Mouse (Mus musculus) liver, embryonic 15.5 days (tissue): ENCODE data around the gene Gm4450. TPM values are rescaled to one million over a fixed set of nuclear protein-coding genes. Genes with fewer than 3 reads are reported as not detected.

Experiments used
- ATAC-seq: fragments of 200-750 bp; cut with Nextera tagmentation; 2 replicates; pipeline ENCODE4 v1.8.0; 2017; ENCODE audit warnings: moderate number of reproducible peaks, mild to moderate bottlenecking, moderate library complexity; ENCODE audit not compliant: insufficient read depth
- H3K27ac ChIP-seq: fragments of 300-500 bp; sonication (generic); replicated peaks from 2 replicates; pipeline ENCODE4 v1.5.1; 2015; ENCODE audit warnings: mild to moderate bottlenecking, inconsistent platforms
- H3K27me3 ChIP-seq: fragments of 300-500 bp; sonication (generic); 2 replicates; pipeline ENCODE4 v1.6.1; 2015; ENCODE audit warnings: mild to moderate bottlenecking, inconsistent platforms
- H3K36me3 ChIP-seq: fragments of 300-500 bp; sonication (generic); replicated peaks from 2 replicates; pipeline ENCODE4 v1.6.1; 2015; ENCODE audit warnings: moderate library complexity, mild to moderate bottlenecking, inconsistent platforms
- H3K4me1 ChIP-seq: fragments of 300-500 bp; sonication (generic); replicated peaks from 2 replicates; pipeline ENCODE4 v1.6.1; 2015; ENCODE audit warnings: inconsistent platforms
- H3K4me2 ChIP-seq: fragments of 300-500 bp; sonication (generic); 2 replicates; pipeline ENCODE4 v1.6.1; 2015; ENCODE audit warnings: moderate library complexity, mild to moderate bottlenecking, inconsistent platforms
- H3K4me3 ChIP-seq: fragments of 300-500 bp; sonication (generic); replicated peaks from 2 replicates; pipeline ENCODE4 v1.5.1; 2015; ENCODE audit warnings: mild to moderate bottlenecking, inconsistent platforms
- H3K9ac ChIP-seq: fragments of 300-500 bp; sonication (generic); 2 replicates; pipeline ENCODE4 v1.6.1; 2015; ENCODE audit warnings: moderate library complexity, mild to moderate bottlenecking, inconsistent platforms
- H3K9me3 ChIP-seq: fragments of 300-500 bp; sonication (generic); replicated peaks from 2 replicates; pipeline ENCODE4 v1.6.1; 2016; ENCODE audit warnings: inconsistent platforms
- WGBS: fragments of 180-500 bp; shearing (Covaris S2); methylation state at CpG from one replicate; pipeline ENCODE4 v1.1.7; 2015; ENCODE audit warnings: mixed read lengths; ENCODE audit not compliant: insufficient replicate concordance; 5-methylcytosine and 5-hydroxymethylcytosine counted together
- polyA plus RNA-seq: library from polyadenylated mRNA; unstranded; fragments of >200 nt; fragmentation: Nextera tagmentation; extraction: Ambion mirVana; gene quantifications from 2 replicates; pipeline ENCODE4 v1.2.1, GENCODE M21; 2015

The Gm4450 gene
- polyA plus RNA-seq, 1 experiment from 2014 or later = not detected

- Histone ChIP-seq H3K27ac (no peak overlapping the region), H3K4me2 (no peak overlapping the region), H3K4me1 (no peaks in the 10 kb centered on the region), H3K4me3 (no peak overlapping the region), H3K9ac (no peak overlapping the region), H3K36me3 (no peaks in the 10 kb centered on the region), H3K9me3 (no peaks in the 10 kb centered on the region), H3K27me3 (peaks cover under 1% of the 10 kb centered on the region; the same call in 1 of the 2 replicates)
- WGBS = 52% methylated on average over 1 of the region's 1 CpGs
- ATAC-seq = no peak
Observed at GRCm38 (mm10) chr3:98435030-98435429, 21.9 kb downstream of the Gm4450 start.

- Histone ChIP-seq H3K4me1 (no peaks in the 10 kb centered on the region), H3K9me3 (no peaks in the 10 kb centered on the region), H3K36me3 (no peaks in the 10 kb centered on the region), H3K4me3 (no peak overlapping the region), H3K4me2 (no peak overlapping the region), H3K9ac (no peak overlapping the region), H3K27ac (no peak overlapping the region), H3K27me3 (peaks cover 8% of the 10 kb centered on the region)
- ATAC-seq = no peak
- 29% methylated on average over 1 of the region's 1 CpGs for WGBS
Observed at GRCm38 (mm10) chr3:98434088-98434816, 22.7 kb downstream of the Gm4450 start.

- H3K27ac ChIP-seq = no peak overlapping the region
- ATAC-seq = no peak
- no peak overlapping the region for H3K9ac ChIP-seq
- 9% methylated on average over 8 of the region's 8 CpGs for WGBS
- H3K36me3 ChIP-seq = no peaks in the 10 kb centered on the region
- peak overlapping the region; percentile 60; the same call in 1 of the 2 replicates for H3K4me3 ChIP-seq
- peak overlapping the region; percentile 78 for H3K4me2 ChIP-seq
- peaks cover 19% of the 10 kb centered on the region for H3K4me1 ChIP-seq
- no peaks in the 10 kb centered on the region for H3K9me3 ChIP-seq
- peaks cover 40% of the 10 kb centered on the region for H3K27me3 ChIP-seq
Observed at GRCm38 (mm10) chr3:98428928-98429525, 27.9 kb downstream of the Gm4450 start.

GRCm38 (mm10) chr3:98428449-98428775 is 28.5 kb downstream of the Gm4450 start:
- H3K9me3 ChIP-seq = no peaks in the 10 kb centered on the region
- ATAC-seq = no peak
- H3K27ac ChIP-seq = no peak overlapping the region
- H3K4me3 ChIP-seq = peak overlapping the region; percentile 60
- under 1% methylated on average over 17 of the region's 17 CpGs for WGBS
- peaks cover 40% of the 10 kb centered on the region for H3K27me3 ChIP-seq
- peaks cover 19% of the 10 kb centered on the region for H3K4me1 ChIP-seq
- no peak overlapping the region for H3K9ac ChIP-seq
- H3K36me3 ChIP-seq = no peaks in the 10 kb centered on the region
- H3K4me2 ChIP-seq = peak overlapping the region; percentile 78

- Histone ChIP-seq H3K27ac (no peak overlapping the region), H3K27me3 (peaks cover 40% of the 10 kb centered on the region), H3K9me3 (no peaks in the 10 kb centered on the region), H3K36me3 (no peaks in the 10 kb centered on the region), H3K9ac (no peak overlapping the region), H3K4me1 (peaks cover 19% of the 10 kb centered on the region), H3K4me2 (peak overlapping the region; percentile 78), H3K4me3 (peak overlapping the region; percentile 60)
- under 1% methylated on average over 107 of the region's 110 CpGs for WGBS
- peak; percentile 84 for ATAC-seq
Observed at GRCm38 (mm10) chr3:98427600-98428448, 29.1 kb downstream of the Gm4450 start.

GRCm38 (mm10) chr3:98427260-98427599 is 29.7 kb downstream of the Gm4450 start:
- 2% methylated on average over 23 of the region's 23 CpGs for WGBS
- Histone ChIP-seq H3K36me3 (no peaks in the 10 kb centered on the region), H3K27me3 (peaks cover 40% of the 10 kb centered on the region), H3K4me2 (peak overlapping the region; percentile 78), H3K4me3 (peak overlapping the region; percentile 60), H3K4me1 (peaks cover 19% of the 10 kb centered on the region), H3K27ac (no peak overlapping the region), H3K9me3 (no peaks in the 10 kb centered on the region), H3K9ac (no peak overlapping the region)
- peak; percentile 52 for ATAC-seq

- Histone ChIP-seq H3K9ac (no peak overlapping the region), H3K4me3 (0 out of 2 replicates have a peak overlapping the region, but pooled peaks have one; percentile 60), H3K4me1 (peaks cover 19% of the 10 kb centered on the region), H3K9me3 (no peaks in the 10 kb centered on the region), H3K27ac (no peak overlapping the region), H3K4me2 (peak overlapping the region; percentile 78), H3K27me3 (peaks cover 40% of the 10 kb centered on the region), H3K36me3 (no peaks in the 10 kb centered on the region)
- 36% methylated on average over 5 of the region's 5 CpGs for WGBS
- ATAC-seq = no peak
Observed at GRCm38 (mm10) chr3:98426749-98427148, 30.2 kb downstream of the Gm4450 start.

GRCm38 (mm10) chr3:98422926-98423325 is 34.0 kb downstream of the Gm4450 start:
- WGBS = 51% methylated on average over 4 of the region's 4 CpGs
- Histone ChIP-seq H3K9ac (no peak overlapping the region), H3K36me3 (no peaks in the 10 kb centered on the region), H3K27ac (no peak overlapping the region), H3K4me2 (no peak overlapping the region), H3K27me3 (peaks cover 19% of the 10 kb centered on the region), H3K9me3 (no peaks in the 10 kb centered on the region), H3K4me1 (peaks cover 12% of the 10 kb centered on the region), H3K4me3 (no peak overlapping the region)
- ATAC-seq = no peak

- H3K27me3 ChIP-seq = no peaks in the 10 kb centered on the region
- no peaks in the 10 kb centered on the region for H3K9me3 ChIP-seq
- 54% methylated on average over 4 of the region's 4 CpGs for WGBS
- no peaks in the 10 kb centered on the region for H3K36me3 ChIP-seq
- H3K9ac ChIP-seq = no peak overlapping the region
- H3K27ac ChIP-seq = no peak overlapping the region
- H3K4me2 ChIP-seq = no peak overlapping the region
- no peak overlapping the region for H3K4me3 ChIP-seq
- peaks cover 19% of the 10 kb centered on the region for H3K4me1 ChIP-seq
- ATAC-seq = no peak
Observed at GRCm38 (mm10) chr3:98419786-98420070, 37.2 kb downstream of the Gm4450 start.

- H3K4me1 ChIP-seq = peaks cover 19% of the 10 kb centered on the region
- H3K4me3 ChIP-seq = no peak overlapping the region
- H3K9ac ChIP-seq = no peak overlapping the region
- H3K36me3 ChIP-seq = no peaks in the 10 kb centered on the region
- ATAC-seq = peak; percentile 47; the same call in 1 of the 2 replicates
- H3K4me2 ChIP-seq = no peak overlapping the region
- 52% methylated on average over 6 of the region's 6 CpGs for WGBS
- H3K27me3 ChIP-seq = no peaks in the 10 kb centered on the region
- no peak overlapping the region for H3K27ac ChIP-seq
- H3K9me3 ChIP-seq = no peaks in the 10 kb centered on the region
Observed at GRCm38 (mm10) chr3:98418991-98419785, 37.7 kb downstream of the Gm4450 start.

- no peaks in the 10 kb centered on the region for H3K9me3 ChIP-seq
- no peaks in the 10 kb centered on the region for H3K36me3 ChIP-seq
- H3K9ac ChIP-seq = no peak overlapping the region
- no peaks in the 10 kb centered on the region for H3K27me3 ChIP-seq
- 9% methylated on average over 4 of the region's 4 CpGs for WGBS
- no peak overlapping the region for H3K27ac ChIP-seq
- no peak overlapping the region for H3K4me2 ChIP-seq
- peak; percentile 43; the same call in 1 of the 2 replicates for ATAC-seq
- no peak overlapping the region for H3K4me3 ChIP-seq
- H3K4me1 ChIP-seq = peaks cover 24% of the 10 kb centered on the region
Observed at GRCm38 (mm10) chr3:98417328-98417727, 39.6 kb downstream of the Gm4450 start.
